Mouse (Mus musculus): ENCODE data around the gene Sorbs1. TPM values are rescaled to one million over a fixed set of nuclear protein-coding genes. Genes with fewer than 3 reads are reported as not detected.

Sorbs1 gene
- polyA plus RNA-seq, 1 experiment from 2014 or later, result 90.6 TPM

DNA sequence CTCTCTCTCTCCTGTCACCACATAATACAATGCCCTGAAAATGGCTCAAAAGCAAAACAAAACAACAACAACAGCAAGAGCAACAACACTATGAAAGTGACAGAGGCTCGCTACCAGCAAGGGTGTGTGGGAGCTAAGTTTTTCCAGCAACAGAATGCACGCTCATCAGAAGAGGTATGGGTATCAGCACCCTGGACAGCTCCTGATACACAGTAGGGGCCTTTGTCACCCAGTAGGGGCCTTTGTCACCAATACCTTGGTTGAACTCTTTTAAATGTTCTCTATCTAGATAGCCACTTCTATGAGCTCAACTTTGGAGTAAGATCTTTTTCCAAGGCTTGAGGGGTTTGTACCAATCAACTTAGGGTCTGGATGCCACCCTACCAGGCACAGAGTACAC lies 138.9 kb downstream of the Sorbs1 start:
- Histone ChIP-seq H3K4me1 (ENCODE audit: control insufficient read depth, insufficient read depth, low read length) (peaks cover 32% of the 10 kb centered on the region), H3K4me3 (ENCODE audit: low read depth, low read length) (no peak overlapping the region), H3K27ac (ENCODE audit: low read depth, low read length) (no peak overlapping the region), H3K36me3 (ENCODE audit: control insufficient read depth, insufficient read depth, low read length) (0 out of 2 replicates have a peak, but pooled peaks cover 4% of the 10 kb centered on the region), H3K9me3 (replicated peaks; ENCODE audit: control insufficient read depth, low read length) (no peaks in the 10 kb centered on the region), H3K27me3 (ENCODE audit: control insufficient read depth, insufficient read depth, low read length) (no peaks in the 10 kb centered on the region), H3K4me2 (no peak overlapping the region), H3K9ac (ENCODE audit: low read depth, low read length) (no peak overlapping the region)
- no peak for ATAC-seq (replicated peaks; ENCODE audit: insufficient number of reproducible peaks, low FRiP score, low TSS enrichment)
- 83% methylated on average over 2 of the region's 2 CpGs for WGBS (ENCODE audit: insufficient replicate concordance)

DNA sequence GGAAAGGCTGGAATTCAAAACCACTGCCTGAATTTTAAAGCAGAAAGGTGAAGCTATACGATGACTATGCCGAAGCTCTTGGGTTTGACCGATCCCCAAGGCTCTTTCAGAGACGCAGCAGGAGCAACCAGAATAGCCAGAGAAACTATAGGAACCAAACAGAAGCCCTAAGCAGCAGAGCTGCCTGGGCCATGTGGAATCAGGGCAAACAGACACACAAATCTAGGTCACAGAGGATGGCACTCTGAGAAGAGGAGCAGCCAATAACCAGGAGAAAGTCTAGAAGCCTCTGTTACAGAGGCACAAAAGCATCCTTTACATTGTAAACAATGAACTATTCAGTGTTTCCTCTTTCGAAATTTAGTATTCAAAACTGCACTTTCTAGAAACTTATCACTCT lies 140.9 kb downstream of the Sorbs1 start:
- no peak overlapping the region for H3K27ac ChIP-seq (ENCODE audit: low read depth, low read length)
- no peaks in the 10 kb centered on the region for H3K9me3 ChIP-seq (replicated peaks; ENCODE audit: control insufficient read depth, low read length)
- no peak for ATAC-seq (replicated peaks; ENCODE audit: insufficient number of reproducible peaks, low FRiP score, low TSS enrichment)
- 0 out of 2 replicates have a peak, but pooled peaks cover 6% of the 10 kb centered on the region for H3K36me3 ChIP-seq (ENCODE audit: control insufficient read depth, insufficient read depth, low read length)
- no peak overlapping the region for H3K4me3 ChIP-seq (ENCODE audit: low read depth, low read length)
- no peaks in the 10 kb centered on the region for H3K27me3 ChIP-seq (ENCODE audit: control insufficient read depth, insufficient read depth, low read length)
- no peak overlapping the region for H3K9ac ChIP-seq (ENCODE audit: low read depth, low read length)
- H3K4me1 ChIP-seq (ENCODE audit: control insufficient read depth, insufficient read depth, low read length), result peaks cover 44% of the 10 kb centered on the region
- no peak overlapping the region for H3K4me2 ChIP-seq
- 87% methylated on average over 5 of the region's 5 CpGs for WGBS (ENCODE audit: insufficient replicate concordance)

DNA sequence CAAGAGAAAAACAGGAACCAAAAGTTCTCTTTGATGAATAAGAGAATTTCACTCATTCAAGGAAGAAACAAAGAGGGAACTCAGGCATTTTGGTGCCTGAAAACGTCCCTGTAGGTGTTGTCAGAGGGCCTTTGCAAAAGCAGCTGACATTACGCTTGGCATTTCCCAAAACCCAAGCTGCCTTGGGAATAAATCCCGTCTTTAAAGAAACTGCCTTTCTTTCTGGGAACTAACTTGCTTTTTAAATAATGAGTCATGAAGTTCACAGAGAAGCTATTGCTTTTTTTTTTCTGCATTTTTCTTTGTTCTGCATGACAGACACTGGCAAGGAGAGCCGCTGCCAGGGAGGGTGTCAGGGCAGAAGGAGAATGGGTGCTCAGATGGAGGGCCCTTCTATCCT lies 141.7 kb downstream of the Sorbs1 start:
- Histone ChIP-seq H3K4me3 (ENCODE audit: low read depth, low read length) (no peak overlapping the region), H3K27me3 (ENCODE audit: control insufficient read depth, insufficient read depth, low read length) (no peaks in the 10 kb centered on the region), H3K36me3 (ENCODE audit: control insufficient read depth, insufficient read depth, low read length) (0 out of 2 replicates have a peak, but pooled peaks cover 6% of the 10 kb centered on the region), H3K4me2 (no peak overlapping the region), H3K27ac (ENCODE audit: low read depth, low read length) (no peak overlapping the region), H3K9me3 (replicated peaks; ENCODE audit: control insufficient read depth, low read length) (no peaks in the 10 kb centered on the region), H3K4me1 (ENCODE audit: control insufficient read depth, insufficient read depth, low read length) (peaks cover 42% of the 10 kb centered on the region), H3K9ac (ENCODE audit: low read depth, low read length) (no peak overlapping the region)
- no peak for ATAC-seq (replicated peaks; ENCODE audit: insufficient number of reproducible peaks, low FRiP score, low TSS enrichment)
- 69% methylated on average over 4 of the region's 4 CpGs for WGBS (ENCODE audit: insufficient replicate concordance)

DNA sequence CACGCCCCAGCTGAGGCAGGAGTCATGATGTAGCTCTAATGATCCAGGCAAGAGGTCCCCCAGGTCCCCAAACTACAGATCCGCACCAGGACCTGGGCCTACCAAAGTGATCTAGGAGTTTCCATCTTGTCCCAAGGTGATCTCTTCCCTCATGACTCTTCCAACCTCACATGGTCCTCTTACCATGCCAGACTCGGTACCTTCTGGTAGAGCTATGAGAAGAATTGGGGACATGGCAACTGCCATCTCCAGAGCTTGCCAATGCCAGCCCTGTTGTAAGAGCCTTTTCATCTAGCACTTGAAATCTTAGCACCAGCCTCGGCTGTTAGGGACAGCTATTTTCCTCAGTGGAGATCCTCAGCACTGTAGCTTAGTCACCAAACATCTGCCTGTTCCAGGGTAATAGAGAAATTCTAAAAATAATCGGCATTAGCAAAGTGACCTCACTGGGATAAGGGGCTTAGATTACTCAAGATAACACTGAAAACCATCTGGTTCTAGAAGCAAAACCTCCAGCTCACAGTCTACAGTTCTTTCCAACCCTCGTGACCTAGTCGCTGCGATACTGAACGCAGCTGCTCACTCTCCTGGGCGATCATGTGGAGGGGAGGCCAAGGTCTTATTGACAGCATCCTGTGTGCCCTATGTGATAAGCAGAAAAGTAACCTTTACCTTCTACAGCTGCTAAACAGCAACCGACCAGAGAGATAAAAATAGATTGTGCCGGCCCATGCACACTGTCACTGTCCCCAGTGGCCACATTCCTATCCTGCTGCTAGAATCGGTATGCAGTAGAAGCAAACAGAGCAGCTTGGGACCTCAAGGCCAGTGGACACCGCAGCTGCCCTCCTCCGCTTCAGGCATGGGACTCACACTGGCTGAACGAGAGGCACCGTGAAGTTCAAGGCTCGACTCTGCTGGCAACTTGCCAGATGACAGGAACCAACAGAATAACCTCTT lies 143.4 kb downstream of the Sorbs1 start:
- H3K9ac ChIP-seq (ENCODE audit: low read depth, low read length), result peak overlapping the region; percentile 40; the same call in 1 of the 2 replicates
- peaks cover 45% of the 10 kb centered on the region for H3K4me1 ChIP-seq (ENCODE audit: control insufficient read depth, insufficient read depth, low read length)
- H3K36me3 ChIP-seq (ENCODE audit: control insufficient read depth, insufficient read depth, low read length), result peaks cover 6% of the 10 kb centered on the region; the same call in 1 of the 2 replicates
- 28% methylated on average over 18 of the region's 18 CpGs for WGBS (ENCODE audit: insufficient replicate concordance)
- ATAC-seq (replicated peaks; ENCODE audit: insufficient number of reproducible peaks, low FRiP score, low TSS enrichment), result peak; percentile 76
- H3K9me3 ChIP-seq (replicated peaks; ENCODE audit: control insufficient read depth, low read length), result no peaks in the 10 kb centered on the region
- H3K4me2 ChIP-seq, result peak overlapping the region; percentile 40
- H3K27ac ChIP-seq (ENCODE audit: low read depth, low read length), result peak overlapping the region; percentile 86
- H3K4me3 ChIP-seq (ENCODE audit: low read depth, low read length), result no peak overlapping the region
- H3K27me3 ChIP-seq (ENCODE audit: control insufficient read depth, insufficient read depth, low read length), result no peaks in the 10 kb centered on the region

DNA sequence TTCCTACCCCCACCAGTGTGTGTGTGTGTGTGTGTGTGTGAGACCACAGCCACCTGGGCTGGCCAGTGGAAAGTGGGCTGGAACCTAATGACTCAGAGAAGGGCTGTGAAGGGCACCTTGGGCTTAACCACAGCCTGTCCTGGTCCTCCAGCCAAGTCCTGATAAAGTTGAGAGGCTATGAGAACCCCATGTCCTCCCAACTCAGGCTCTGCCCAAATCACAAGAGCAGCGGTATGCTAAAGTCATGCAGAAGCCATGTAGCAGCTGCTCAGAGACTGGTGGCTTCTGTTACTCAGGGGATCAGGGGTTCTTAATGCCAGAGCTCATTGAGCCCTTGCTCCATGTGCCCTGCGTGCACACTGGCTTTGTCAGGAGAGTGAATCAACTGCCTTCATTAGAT lies 145.1 kb downstream of the Sorbs1 start:
- Histone ChIP-seq H3K27ac (ENCODE audit: low read depth, low read length) (peak overlapping the region; percentile 86), H3K4me3 (ENCODE audit: low read depth, low read length) (no peak overlapping the region), H3K4me1 (ENCODE audit: control insufficient read depth, insufficient read depth, low read length) (peaks cover 45% of the 10 kb centered on the region), H3K4me2 (no peak overlapping the region), H3K9ac (ENCODE audit: low read depth, low read length) (no peak overlapping the region), H3K36me3 (ENCODE audit: control insufficient read depth, insufficient read depth, low read length) (peaks cover 19% of the 10 kb centered on the region), H3K27me3 (ENCODE audit: control insufficient read depth, insufficient read depth, low read length) (no peaks in the 10 kb centered on the region), H3K9me3 (replicated peaks; ENCODE audit: control insufficient read depth, low read length) (no peaks in the 10 kb centered on the region; the same call in 1 of the 2 replicates)
- no peak for ATAC-seq (replicated peaks; ENCODE audit: insufficient number of reproducible peaks, low FRiP score, low TSS enrichment)
- WGBS (ENCODE audit: insufficient replicate concordance), result 74% methylated on average over 2 of the region's 2 CpGs

DNA sequence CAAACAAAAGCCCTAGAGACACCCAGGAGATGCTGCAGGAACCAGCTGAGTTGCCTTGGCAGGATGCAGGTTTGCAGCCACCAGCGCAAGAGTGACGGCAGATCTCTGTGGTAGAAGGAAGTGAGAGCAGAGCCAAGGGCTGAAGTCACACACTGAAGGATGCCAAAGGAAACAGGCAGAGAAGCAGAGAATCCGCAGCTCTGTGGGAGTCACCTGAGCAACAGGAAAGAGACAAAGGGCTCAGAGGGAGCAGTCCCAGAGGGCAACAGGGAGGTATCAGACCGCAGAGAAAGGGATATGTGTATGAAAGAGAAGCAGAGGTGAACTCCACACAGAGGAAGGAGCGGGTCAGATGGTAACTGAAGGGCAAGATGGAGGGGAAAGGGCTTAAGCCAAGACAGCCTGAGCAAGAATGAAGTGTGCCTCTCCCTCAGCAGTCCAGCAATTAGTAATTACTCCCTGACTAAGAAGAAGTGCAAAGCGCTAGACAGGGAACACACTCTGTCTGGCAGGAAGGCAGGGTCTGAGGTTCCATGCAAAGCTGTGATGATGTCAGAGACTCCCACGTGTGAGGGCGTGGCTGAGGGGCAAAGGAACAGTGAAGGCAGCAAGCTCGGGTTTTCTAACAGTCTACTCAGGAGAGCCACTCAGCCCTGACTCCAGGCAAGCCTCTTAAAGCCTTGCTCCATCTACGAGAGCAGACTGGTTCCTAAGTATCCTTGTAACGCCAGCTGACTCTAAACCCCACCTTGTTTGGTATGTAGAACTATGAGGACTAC lies 147.2 kb downstream of the Sorbs1 start:
- H3K4me1 ChIP-seq (ENCODE audit: control insufficient read depth, insufficient read depth, low read length), result peaks cover 42% of the 10 kb centered on the region

DNA sequence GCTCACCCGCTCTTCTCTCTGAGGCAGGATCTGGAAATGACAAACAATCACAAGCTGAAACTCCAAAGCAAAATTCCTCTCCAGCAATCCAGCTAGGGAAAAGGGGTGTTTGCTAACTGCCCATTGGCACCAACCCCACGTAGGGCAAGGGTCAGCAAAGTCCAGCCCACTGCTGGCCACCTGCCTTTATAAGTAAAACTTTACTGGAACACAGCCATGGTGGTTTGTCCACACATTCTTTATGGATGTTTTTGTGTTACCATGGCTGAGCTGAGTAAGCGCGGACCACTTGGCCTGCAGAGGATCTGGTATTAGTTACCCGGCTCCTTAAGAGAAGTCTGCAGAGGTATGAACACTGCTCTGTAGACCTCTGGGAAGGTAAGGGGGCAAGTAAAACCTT lies 148.4 kb downstream of the Sorbs1 start:
- WGBS (ENCODE audit: insufficient replicate concordance), result 88% methylated on average over 5 of the region's 5 CpGs
- H3K9me3 ChIP-seq (replicated peaks; ENCODE audit: control insufficient read depth, low read length), result no peaks in the 10 kb centered on the region; the same call in 1 of the 2 replicates
- H3K4me2 ChIP-seq, result no peak overlapping the region
- no peak overlapping the region for H3K4me3 ChIP-seq (ENCODE audit: low read depth, low read length)
- no peak overlapping the region for H3K27ac ChIP-seq (ENCODE audit: low read depth, low read length)
- peaks cover 31% of the 10 kb centered on the region for H3K4me1 ChIP-seq (ENCODE audit: control insufficient read depth, insufficient read depth, low read length)
- H3K36me3 ChIP-seq (ENCODE audit: control insufficient read depth, insufficient read depth, low read length), result peaks cover 21% of the 10 kb centered on the region
- no peak for ATAC-seq (replicated peaks; ENCODE audit: insufficient number of reproducible peaks, low FRiP score, low TSS enrichment)
- no peak overlapping the region for H3K9ac ChIP-seq (ENCODE audit: low read depth, low read length)
- no peaks in the 10 kb centered on the region for H3K27me3 ChIP-seq (ENCODE audit: control insufficient read depth, insufficient read depth, low read length)

More for the DNA sequence above, 147.2 kb downstream of the Sorbs1 start:
- Histone ChIP-seq H3K4me2 (peak overlapping the region; percentile 27), H3K27ac (ENCODE audit: low read depth, low read length) (peak overlapping the region; percentile 78), H3K36me3 (ENCODE audit: control insufficient read depth, insufficient read depth, low read length) (peaks cover 21% of the 10 kb centered on the region), H3K9me3 (replicated peaks; ENCODE audit: control insufficient read depth, low read length) (no peaks in the 10 kb centered on the region; the same call in 1 of the 2 replicates), H3K27me3 (ENCODE audit: control insufficient read depth, insufficient read depth, low read length) (no peaks in the 10 kb centered on the region), H3K4me3 (ENCODE audit: low read depth, low read length) (no peak overlapping the region), H3K9ac (ENCODE audit: low read depth, low read length) (peak overlapping the region; percentile 40; the same call in 1 of the 2 replicates)
- ATAC-seq (replicated peaks; ENCODE audit: insufficient number of reproducible peaks, low FRiP score, low TSS enrichment), result 0 out of 2 replicates have a peak, but pooled peaks have one; percentile 32
- 35% methylated on average over 11 of the region's 11 CpGs for WGBS (ENCODE audit: insufficient replicate concordance)

DNA sequence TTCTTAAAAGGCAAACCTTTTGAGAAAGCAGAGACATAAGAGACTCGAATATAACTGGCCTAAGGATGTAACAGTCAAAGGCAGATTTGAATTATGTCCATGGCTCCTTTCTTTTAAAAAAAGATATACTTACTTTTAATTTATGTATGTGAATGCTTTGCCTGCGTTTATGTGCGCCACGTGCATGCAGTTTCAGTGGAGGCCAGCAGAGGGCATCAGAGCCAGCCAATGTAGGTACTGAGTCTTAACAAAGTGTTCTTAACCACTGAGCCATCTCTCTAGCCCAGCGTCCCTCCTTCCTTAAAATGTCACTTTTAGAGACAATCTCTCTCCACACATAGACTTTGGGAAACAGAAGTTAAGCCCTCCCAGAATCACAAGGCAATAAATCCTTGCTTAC lies 150.1 kb downstream of the Sorbs1 start:
- ATAC-seq (replicated peaks; ENCODE audit: insufficient number of reproducible peaks, low FRiP score, low TSS enrichment), result no peak
- Histone ChIP-seq H3K4me3 (ENCODE audit: low read depth, low read length) (no peak overlapping the region), H3K9me3 (replicated peaks; ENCODE audit: control insufficient read depth, low read length) (no peaks in the 10 kb centered on the region; the same call in 1 of the 2 replicates), H3K4me2 (no peak overlapping the region), H3K27me3 (ENCODE audit: control insufficient read depth, insufficient read depth, low read length) (no peaks in the 10 kb centered on the region), H3K9ac (ENCODE audit: low read depth, low read length) (no peak overlapping the region), H3K4me1 (ENCODE audit: control insufficient read depth, insufficient read depth, low read length) (peaks cover 14% of the 10 kb centered on the region), H3K36me3 (ENCODE audit: control insufficient read depth, insufficient read depth, low read length) (peaks cover 19% of the 10 kb centered on the region), H3K27ac (ENCODE audit: low read depth, low read length) (no peak overlapping the region)
- 93% methylated on average over 5 of the region's 5 CpGs for WGBS (ENCODE audit: insufficient replicate concordance)

All from heart, embryonic 11.5 days (tissue).